Mouse (Mus musculus): Measurements from ENCODE around the gene Vmn1r42. TPM values are rescaled to one million over a fixed set of nuclear protein-coding genes. Genes with fewer than 3 reads are reported as not detected.
"Not testable (repeated sequence)": the region's sequence is repeated elsewhere in the genome, so short reads cannot be mapped to it uniquely, and the experiment has no call there.

Gene Vmn1r42
- not detected in 2 replicates for polyA plus RNA-seq (2016; fragmentation: Nextera tagmentation; extraction: Ambion mirVana)

DNA sequence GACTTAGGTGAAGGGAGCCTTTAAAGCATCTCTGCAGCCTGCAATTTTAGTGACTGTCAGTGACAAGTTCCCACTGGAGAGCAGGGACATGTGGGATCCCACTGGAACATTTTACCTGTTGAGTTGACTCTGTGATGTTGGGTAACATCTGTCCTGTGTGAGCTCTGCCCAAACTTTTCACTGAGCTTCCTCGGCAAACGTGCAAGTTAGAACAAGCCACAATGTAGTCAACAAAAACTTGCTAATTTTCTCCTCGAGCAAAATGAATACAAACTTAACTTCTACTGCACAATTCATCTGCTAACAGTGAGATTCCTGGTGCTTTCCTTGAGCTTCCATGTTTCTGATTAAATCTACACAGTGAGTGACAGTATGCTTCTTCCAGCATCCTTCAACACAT, at the start of gene Vmn1r42, which contains the start of gene Vmn1r43:
TSS of gene Vmn1r42 (minus strand) at position 101 of the 400 bp plus-strand sequence.
TSS of gene Vmn1r43 (minus strand) at position 101 of the 400 bp plus-strand sequence.
- H3K4me1 ChIP-seq; H3K4me2 ChIP-seq; H3K36me3 ChIP-seq (replicated peaks); H3K27ac ChIP-seq; H3K9ac ChIP-seq; H3K9me3 ChIP-seq; H3K27me3 ChIP-seq; ATAC-seq (ENCODE audit: low FRiP score); H3K4me3 ChIP-seq (replicated peaks): not testable (repeated sequence)
- 85% methylated on average over 3 of the region's 3 CpGs for WGBS

DNA sequence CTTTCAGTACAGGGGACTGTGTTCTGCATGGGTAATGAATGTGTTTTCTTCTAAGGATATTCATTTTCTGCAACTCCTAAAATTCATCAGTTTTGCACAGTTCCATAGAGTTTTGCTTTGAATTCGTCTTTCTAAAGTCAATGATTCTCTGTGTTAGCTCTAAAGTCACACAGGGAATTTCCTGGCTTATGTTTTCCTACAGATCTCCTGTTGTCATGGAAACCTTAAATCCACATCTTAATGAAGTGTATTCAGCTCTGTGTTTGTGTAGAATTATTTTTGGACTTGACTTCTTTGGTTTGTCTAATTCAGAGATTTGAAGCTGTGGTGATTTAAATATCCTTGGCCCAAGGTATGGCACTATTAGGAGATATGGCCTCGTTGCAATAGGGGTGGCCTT, 7.6 kb upstream of the Vmn1r42 start:
- Histone ChIP-seq H3K27ac (no peak overlapping the region), H3K36me3 (replicated peaks) (no peaks in the 10 kb centered on the region), H3K27me3 (no peaks in the 10 kb centered on the region), H3K9me3 (0 out of 2 replicates have a peak, but pooled peaks cover 2% of the 10 kb centered on the region), H3K4me3 (replicated peaks) (no peak overlapping the region), H3K4me1 (no peaks in the 10 kb centered on the region), H3K9ac (no peak overlapping the region), H3K4me2 (no peak overlapping the region)
- ATAC-seq (ENCODE audit: low FRiP score) = no peak
- 57% methylated on average over 2 of the region's 2 CpGs for WGBS

DNA sequence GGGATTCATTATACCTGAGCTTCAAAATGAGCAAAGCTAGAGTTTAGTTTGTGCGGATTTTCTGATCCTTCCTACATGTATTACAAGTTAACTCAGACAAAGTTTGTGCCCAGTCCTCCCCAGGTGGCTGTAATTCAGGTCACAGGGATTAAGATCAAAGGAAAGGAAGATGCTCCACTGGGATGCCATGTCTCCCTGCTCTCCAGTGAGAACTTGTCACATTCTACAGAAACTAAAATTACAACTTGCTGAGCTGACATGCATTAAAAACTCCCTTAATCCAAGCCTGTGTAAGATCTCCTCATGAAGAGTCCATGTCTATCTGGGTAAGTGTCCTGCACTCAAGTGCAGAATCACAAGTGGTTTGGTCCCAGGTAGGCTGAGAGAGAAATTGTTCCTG, 7.1 kb upstream of the Vmn1r42 start, which contains the start of gene Vmn1r44:
TSS of gene Vmn1r44 (plus strand) at position 301 of the 400 bp plus-strand sequence.
- H3K9ac ChIP-seq = no peak within 1 kb of the TSS
- no peak within 1 kb of the TSS for H3K27ac ChIP-seq
- H3K9me3 ChIP-seq = 0 out of 2 replicates have a peak, but pooled peaks cover 2% of the 10 kb centered on the region
- H3K4me2 ChIP-seq = no peak within 1 kb of the TSS
- no peak within 1 kb of the TSS for H3K4me3 ChIP-seq (replicated peaks)
- H3K36me3 ChIP-seq (replicated peaks) = no peaks in the 10 kb centered on the region
- no peaks in the 10 kb centered on the region for H3K4me1 ChIP-seq
- H3K27me3 ChIP-seq = no peaks in the 10 kb centered on the region
- 91% methylated on average over 1 of the region's 1 CpGs for WGBS
- ATAC-seq (ENCODE audit: low FRiP score) = no peak

DNA sequence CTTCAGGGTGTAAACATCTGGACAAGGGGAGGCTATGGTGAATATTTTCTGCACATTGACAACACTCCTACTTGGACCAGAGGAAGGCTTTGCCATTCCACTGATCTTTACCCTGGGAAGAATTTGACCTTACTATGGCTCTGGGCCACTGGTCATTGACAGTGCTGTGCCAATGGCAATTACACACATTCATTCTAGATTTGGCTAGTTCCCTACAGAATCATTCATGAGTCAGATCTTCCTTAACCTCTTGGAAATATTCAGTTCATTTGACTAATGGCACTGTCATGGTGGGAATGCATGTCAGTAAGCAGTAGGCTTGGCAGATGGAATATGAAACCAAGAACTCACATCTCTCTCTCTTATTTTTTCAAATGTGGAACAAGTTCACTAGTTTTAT, 4.7 kb upstream of the Vmn1r42 start:
- no peak overlapping the region for H3K4me2 ChIP-seq
- ATAC-seq (ENCODE audit: low FRiP score) = no peak
- H3K9ac ChIP-seq = no peak overlapping the region
- no peak overlapping the region for H3K4me3 ChIP-seq (replicated peaks)
- no peaks in the 10 kb centered on the region for H3K4me1 ChIP-seq
- no peak overlapping the region for H3K27ac ChIP-seq
- H3K9me3 ChIP-seq = 0 out of 2 replicates have a peak, but pooled peaks cover 2% of the 10 kb centered on the region
- H3K36me3 ChIP-seq (replicated peaks) = no peaks in the 10 kb centered on the region
- H3K27me3 ChIP-seq = no peaks in the 10 kb centered on the region

DNA sequence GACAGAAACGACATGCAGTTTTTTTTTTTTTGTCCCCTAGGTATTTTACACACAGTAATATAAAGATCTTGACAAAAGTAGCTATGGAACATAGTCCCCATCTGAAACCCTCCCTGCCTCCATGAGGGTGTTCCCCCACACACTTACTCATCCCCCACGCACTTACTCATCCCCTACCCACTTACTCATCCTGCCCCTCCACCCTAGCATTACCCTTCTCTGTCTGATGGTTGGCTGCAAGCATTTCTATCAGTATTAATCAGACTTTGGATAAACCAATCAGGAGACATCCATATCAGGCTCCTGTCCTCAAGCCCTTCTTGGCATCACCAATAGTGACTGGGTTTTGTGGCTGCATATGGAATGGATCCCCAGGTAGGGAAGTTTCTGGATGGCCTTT, 750 bp upstream of the Vmn1r42 start:
- Histone ChIP-seq H3K4me2 (no peak overlapping the region), H3K9ac (no peak overlapping the region), H3K4me3 (replicated peaks) (no peak overlapping the region), H3K27ac (no peak overlapping the region), H3K27me3 (no peaks in the 10 kb centered on the region), H3K36me3 (replicated peaks) (no peaks in the 10 kb centered on the region), H3K9me3 (0 out of 2 replicates have a peak, but pooled peaks cover 2% of the 10 kb centered on the region), H3K4me1 (no peaks in the 10 kb centered on the region)
- WGBS = 71% methylated on average over 2 of the region's 2 CpGs
- ATAC-seq (ENCODE audit: low FRiP score) = no peak

- H3K4me2 ChIP-seq = no peak overlapping the region
- no peaks in the 10 kb centered on the region for H3K4me1 ChIP-seq
- H3K27ac ChIP-seq = no peak overlapping the region
- H3K4me3 ChIP-seq (replicated peaks) = no peak overlapping the region
- peaks cover 26% of the 10 kb centered on the region for H3K9me3 ChIP-seq
- 76% methylated on average over 2 of the region's 2 CpGs for WGBS
- H3K36me3 ChIP-seq (replicated peaks) = no peaks in the 10 kb centered on the region
- no peak for ATAC-seq (ENCODE audit: low FRiP score)
- no peaks in the 10 kb centered on the region for H3K27me3 ChIP-seq
- H3K9ac ChIP-seq = no peak overlapping the region
Measured at GRCm38 (mm10) chr6:89867976-89868375, 8.2 kb downstream of the Vmn1r42 start.

DNA sequence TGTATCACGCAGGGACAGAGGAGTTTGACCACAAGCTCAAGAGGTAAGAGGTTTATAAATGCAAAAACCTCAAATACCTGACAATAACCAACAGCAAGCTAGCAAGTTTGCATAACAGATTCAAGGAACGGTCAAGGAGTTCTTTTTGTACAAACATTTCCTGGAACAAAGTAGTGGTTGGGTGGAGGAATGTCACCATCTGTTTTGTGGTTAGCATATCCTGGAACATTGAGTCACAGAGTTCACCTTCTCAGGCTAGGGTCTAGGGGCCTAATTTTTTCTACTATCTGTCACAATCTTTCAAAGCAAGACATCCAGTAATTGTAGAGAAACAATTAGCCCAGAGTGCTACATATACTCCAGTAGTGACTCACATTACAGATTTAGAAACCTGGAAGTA, 8.9 kb downstream of the Vmn1r42 start:
- Histone ChIP-seq H3K4me1 (no peaks in the 10 kb centered on the region), H3K4me3 (replicated peaks) (no peak overlapping the region), H3K9ac (no peak overlapping the region), H3K36me3 (replicated peaks) (no peaks in the 10 kb centered on the region), H3K27me3 (no peaks in the 10 kb centered on the region), H3K9me3 (peaks cover 27% of the 10 kb centered on the region), H3K4me2 (no peak overlapping the region), H3K27ac (no peak overlapping the region)
- ATAC-seq (ENCODE audit: low FRiP score) = no peak
- WGBS = 97% methylated on average over 2 of the region's 2 CpGs

GRCm38 (mm10) chr6:89863792-89864191, 12.4 kb downstream of the Vmn1r42 start:
- no peaks in the 10 kb centered on the region for H3K4me1 ChIP-seq
- H3K27ac ChIP-seq = no peak overlapping the region
- no peak overlapping the region for H3K4me2 ChIP-seq
- no peaks in the 10 kb centered on the region for H3K36me3 ChIP-seq (replicated peaks)
- WGBS = 78% methylated on average over 4 of the region's 4 CpGs
- H3K4me3 ChIP-seq (replicated peaks) = no peak overlapping the region
- H3K27me3 ChIP-seq = no peaks in the 10 kb centered on the region
- no peak for ATAC-seq (ENCODE audit: low FRiP score)
- no peak overlapping the region for H3K9ac ChIP-seq
- peaks cover 41% of the 10 kb centered on the region for H3K9me3 ChIP-seq

GRCm38 (mm10) chr6:89859839-89860238, 16.4 kb downstream of the Vmn1r42 start:
- H3K4me1 ChIP-seq = no peaks in the 10 kb centered on the region
- no peak overlapping the region for H3K4me2 ChIP-seq
- H3K9me3 ChIP-seq = peaks cover 35% of the 10 kb centered on the region
- H3K36me3 ChIP-seq (replicated peaks) = no peaks in the 10 kb centered on the region
- no peak overlapping the region for H3K9ac ChIP-seq
- H3K4me3 ChIP-seq (replicated peaks) = no peak overlapping the region
- no peak for ATAC-seq (ENCODE audit: low FRiP score)
- no peak overlapping the region for H3K27ac ChIP-seq
- WGBS = 93% methylated on average over 2 of the region's 2 CpGs
- H3K27me3 ChIP-seq = no peaks in the 10 kb centered on the region

GRCm38 (mm10) chr6:89857552-89857951, 18.7 kb downstream of the Vmn1r42 start:
- WGBS = 83% methylated on average over 3 of the region's 3 CpGs
- Histone ChIP-seq H3K27me3 (no peaks in the 10 kb centered on the region), H3K4me1 (no peaks in the 10 kb centered on the region), H3K27ac (no peak overlapping the region), H3K9ac (no peak overlapping the region), H3K4me3 (replicated peaks) (no peak overlapping the region), H3K9me3 (peaks cover 26% of the 10 kb centered on the region), H3K4me2 (no peak overlapping the region), H3K36me3 (replicated peaks) (no peaks in the 10 kb centered on the region)
- ATAC-seq (ENCODE audit: low FRiP score) = no peak

Other genes with a start within 250 kb of the Vmn1r42 start
- gene Txnrd3, start 232.4 kb downstream of the Vmn1r42 start, polyA plus RNA-seq (2016; fragmentation: Nextera tagmentation; extraction: Ambion mirVana) = 9.1 and 10.2 TPM in 2 replicates
- gene Vmn1r40, start 168.9 kb downstream of the Vmn1r42 start, polyA plus RNA-seq (2016; fragmentation: Nextera tagmentation; extraction: Ambion mirVana) = not detected in 2 replicates
- gene Vmn1r41, start 135.6 kb downstream of the Vmn1r42 start, polyA plus RNA-seq (2016; fragmentation: Nextera tagmentation; extraction: Ambion mirVana) = not detected in 2 replicates
- gene Vmn1r43, start within 50 bp of the Vmn1r42 start, polyA plus RNA-seq (2016; fragmentation: Nextera tagmentation; extraction: Ambion mirVana) = not detected in 2 replicates
- not detected in 2 replicates for gene Vmn1r44, start 7.2 kb upstream of the Vmn1r42 start, polyA plus RNA-seq (2016; fragmentation: Nextera tagmentation; extraction: Ambion mirVana)
- not detected in 2 replicates for gene Vmn1r45, start 64.2 kb upstream of the Vmn1r42 start, polyA plus RNA-seq (2016; fragmentation: Nextera tagmentation; extraction: Ambion mirVana)
- gene Vmn1r46, start 92.9 kb upstream of the Vmn1r42 start, polyA plus RNA-seq (2016; fragmentation: Nextera tagmentation; extraction: Ambion mirVana) = not detected in 2 replicates
- not detected in 2 replicates for gene Vmn1r47, start 139.7 kb upstream of the Vmn1r42 start, polyA plus RNA-seq (2016; fragmentation: Nextera tagmentation; extraction: Ambion mirVana)
- gene Vmn1r48, start 160.4 kb upstream of the Vmn1r42 start, polyA plus RNA-seq (2016; fragmentation: Nextera tagmentation; extraction: Ambion mirVana) = not detected in 2 replicates
- gene Vmn1r49, start 202.1 kb upstream of the Vmn1r42 start, polyA plus RNA-seq (2016; fragmentation: Nextera tagmentation; extraction: Ambion mirVana) = not detected in 2 replicates
- gene Vmn1r50, start 225.0 kb upstream of the Vmn1r42 start, polyA plus RNA-seq (2016; fragmentation: Nextera tagmentation; extraction: Ambion mirVana) = not detected in 2 replicates
- not detected in 2 replicates for gene Vmn1r51, start 246.2 kb upstream of the Vmn1r42 start, polyA plus RNA-seq (2016; fragmentation: Nextera tagmentation; extraction: Ambion mirVana)